Mouse (Mus musculus) embryonic facial prominence, embryonic 15.5 days (tissue): ENCODE results near the gene Galnt18. TPM values are rescaled to one million over a fixed set of nuclear protein-coding genes. Genes with fewer than 3 reads are reported as not detected.

Source experiments
- ATAC-seq: fragments of 200-750 bp; cut with Nextera tagmentation; 2 replicates; pipeline ENCODE4 v1.8.0; 2017; ENCODE audit warnings: low read depth, moderate TSS enrichment; ENCODE audit not compliant: insufficient number of reproducible peaks, low FRiP score, low TSS enrichment
- H3K27ac ChIP-seq: fragments of 300-500 bp; sonication (generic); replicated peaks from 2 replicates; pipeline ENCODE4 v1.5.1; 2015; ENCODE audit warnings: mild to moderate bottlenecking, inconsistent platforms
- H3K27me3 ChIP-seq: fragments of 300-500 bp; sonication (generic); 2 replicates; pipeline ENCODE4 v1.6.1; 2015; ENCODE audit warnings: inconsistent platforms
- H3K36me3 ChIP-seq: fragments of 300-500 bp; sonication (generic); 2 replicates; pipeline ENCODE4 v1.6.1; 2015; ENCODE audit warnings: mild to moderate bottlenecking, inconsistent platforms
- H3K4me1 ChIP-seq: fragments of 300-500 bp; sonication (generic); 2 replicates; pipeline ENCODE4 v1.6.1; 2015; ENCODE audit warnings: inconsistent platforms
- H3K4me2 ChIP-seq: fragments of 300-500 bp; sonication (generic); replicated peaks from 2 replicates; pipeline ENCODE4 v1.6.1; 2015; ENCODE audit warnings: mild to moderate bottlenecking, inconsistent platforms
- H3K4me3 ChIP-seq: fragments of 300-500 bp; sonication (generic); replicated peaks from 2 replicates; pipeline ENCODE4 v1.5.1; 2015; ENCODE audit warnings: mild to moderate bottlenecking, inconsistent platforms
- H3K9ac ChIP-seq: fragments of 300-500 bp; sonication (generic); 2 replicates; pipeline ENCODE4 v1.6.1; 2015; ENCODE audit warnings: inconsistent platforms
- H3K9me3 ChIP-seq: fragments of 300-500 bp; sonication (generic); replicated peaks from 2 replicates; pipeline ENCODE4 v1.6.1; 2016; ENCODE audit warnings: inconsistent platforms
- WGBS: fragments of 180-500 bp; shearing (Covaris S2); methylation state at CpG from one replicate; pipeline ENCODE4 v1.1.7; 2015; 5-methylcytosine and 5-hydroxymethylcytosine counted together
- polyA plus RNA-seq: library from polyadenylated mRNA; unstranded; fragments of >200 nt; fragmentation: Nextera tagmentation; extraction: Ambion mirVana; gene quantifications from 2 replicates; pipeline ENCODE4 v1.2.1, GENCODE M21; 2015

Gene Galnt18
- polyA plus RNA-seq, 1 experiment from 2014 or later: 30.0 TPM

DNA sequence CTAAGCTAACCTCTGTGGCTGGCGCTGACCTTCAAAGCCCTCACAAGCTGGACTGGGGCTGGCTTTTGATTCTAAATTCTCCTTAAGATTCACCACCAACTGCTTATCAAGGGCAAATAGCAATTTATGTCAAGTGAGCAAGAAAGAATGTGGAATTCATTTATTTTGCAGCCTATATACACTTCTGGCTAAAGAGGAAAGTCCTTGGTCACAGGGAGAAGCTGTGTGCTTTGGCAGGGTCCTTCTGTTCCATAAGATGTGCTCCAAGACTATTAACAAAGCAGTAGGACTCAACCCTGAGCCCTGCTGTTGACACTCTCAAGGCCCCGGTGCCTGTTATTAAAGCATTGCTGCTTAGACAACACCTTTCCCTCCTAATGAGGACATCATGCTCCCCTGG, 7.4 kb downstream of the Galnt18 start:
- Histone ChIP-seq H3K4me3 (no peak overlapping the region), H3K27me3 (no peaks in the 10 kb centered on the region), H3K9ac (no peak overlapping the region), H3K4me1 (peaks cover 7% of the 10 kb centered on the region; the same call in 1 of the 2 replicates), H3K27ac (no peak overlapping the region), H3K9me3 (no peaks in the 10 kb centered on the region), H3K36me3 (no peaks in the 10 kb centered on the region), H3K4me2 (no peak overlapping the region)
- ATAC-seq: no peak
- 92% methylated on average over 2 of the region's 2 CpGs for WGBS

DNA sequence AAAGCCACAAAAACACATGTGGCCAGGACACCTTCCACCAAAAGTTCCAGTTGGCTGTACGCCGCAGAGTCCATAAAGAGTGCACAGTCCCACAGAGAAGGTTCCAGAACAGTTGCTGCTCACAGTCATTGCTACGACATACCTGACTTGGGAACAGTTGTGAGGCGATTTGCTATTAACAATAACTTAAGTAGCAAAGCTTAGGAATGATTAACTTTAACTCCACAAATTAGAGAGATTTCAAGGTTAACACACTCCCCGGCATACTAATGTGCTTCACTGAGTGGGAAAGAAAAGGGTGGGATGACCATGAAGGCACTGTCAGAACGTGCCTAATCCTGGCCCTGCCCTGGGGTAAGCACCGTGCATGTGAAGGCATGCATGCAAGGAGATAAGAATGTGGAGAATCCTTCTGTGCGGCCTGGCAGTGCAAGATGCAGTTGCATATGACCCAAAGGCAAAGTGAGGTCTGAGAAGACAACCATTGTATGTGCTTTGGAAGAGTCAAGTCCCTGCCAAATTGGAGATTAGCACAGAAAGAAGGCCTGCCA, 8.5 kb downstream of the Galnt18 start:
- Histone ChIP-seq H3K4me2 (no peak overlapping the region), H3K9me3 (no peaks in the 10 kb centered on the region), H3K4me3 (no peak overlapping the region), H3K27me3 (no peaks in the 10 kb centered on the region), H3K36me3 (no peaks in the 10 kb centered on the region), H3K9ac (no peak overlapping the region), H3K4me1 (peaks cover 2% of the 10 kb centered on the region), H3K27ac (no peak overlapping the region; the same call in 1 of the 2 replicates)
- 0 out of 2 replicates have a peak, but pooled peaks have one; percentile 51 for ATAC-seq
- 62% methylated on average over 8 of the region's 8 CpGs for WGBS

DNA sequence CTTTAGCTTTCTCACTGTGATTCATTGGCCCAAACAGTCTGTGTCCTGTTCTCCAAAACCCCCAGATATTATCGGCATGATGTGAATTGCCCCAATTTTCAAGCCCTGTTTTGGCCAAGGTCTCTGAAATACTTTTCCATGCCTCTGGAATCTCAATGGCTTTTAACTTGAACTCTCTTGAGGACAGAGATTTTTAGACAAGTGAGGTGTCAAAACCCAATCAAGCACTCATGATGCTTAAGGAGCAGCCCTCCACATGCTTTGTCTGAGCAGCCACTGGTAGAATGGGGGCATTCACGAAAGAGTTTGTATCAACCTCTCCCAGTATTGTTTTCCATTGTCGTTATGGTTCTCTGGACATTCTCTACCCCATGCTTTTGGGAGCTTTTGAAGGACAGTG, 9.2 kb downstream of the Galnt18 start:
- Histone ChIP-seq H3K9me3 (no peaks in the 10 kb centered on the region), H3K27me3 (no peaks in the 10 kb centered on the region), H3K27ac (no peak overlapping the region; the same call in 1 of the 2 replicates), H3K4me3 (no peak overlapping the region), H3K36me3 (no peaks in the 10 kb centered on the region), H3K4me2 (no peak overlapping the region), H3K9ac (no peak overlapping the region), H3K4me1 (peaks cover 6% of the 10 kb centered on the region)
- whole genome bisulfite sequencing: 86% methylated on average over 3 of the region's 3 CpGs
- ATAC-seq: no peak

DNA sequence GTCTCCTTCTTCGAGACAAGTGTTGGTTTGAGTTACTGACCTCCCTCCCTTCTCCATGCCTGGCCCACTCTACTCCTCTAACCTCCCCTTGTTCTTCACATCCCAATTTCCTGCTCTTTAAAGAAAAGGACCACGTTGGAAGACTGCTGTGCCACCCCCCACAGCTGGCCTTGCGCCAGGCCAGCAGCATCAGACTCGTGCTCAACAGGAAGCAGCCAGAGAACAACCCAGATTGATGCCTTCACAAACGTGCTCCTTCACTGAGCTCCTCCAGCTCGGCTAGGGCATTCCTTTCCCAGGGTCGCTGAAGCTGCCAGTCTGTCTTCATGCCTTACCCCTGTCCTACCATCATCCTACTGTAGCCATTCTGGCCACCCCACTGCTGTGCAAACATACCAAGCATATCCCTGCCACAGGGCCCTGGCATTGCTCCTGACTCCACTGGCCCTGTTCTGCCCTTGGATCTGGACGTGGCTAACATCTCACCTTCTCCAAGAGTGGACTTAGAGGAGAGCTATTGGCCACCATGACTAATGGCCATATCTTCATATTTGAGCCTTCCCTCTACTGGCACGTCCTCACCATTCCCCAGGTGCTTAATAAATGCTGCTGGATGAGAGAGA, 13.5 kb downstream of the Galnt18 start:
- Histone ChIP-seq H3K9ac (no peak overlapping the region), H3K4me1 (peaks cover 6% of the 10 kb centered on the region), H3K27me3 (no peaks in the 10 kb centered on the region), H3K9me3 (no peaks in the 10 kb centered on the region), H3K4me3 (no peak overlapping the region), H3K36me3 (no peaks in the 10 kb centered on the region), H3K27ac (no peak overlapping the region), H3K4me2 (no peak overlapping the region)
- 52% methylated on average over 9 of the region's 9 CpGs for WGBS
- no peak for ATAC-seq

DNA sequence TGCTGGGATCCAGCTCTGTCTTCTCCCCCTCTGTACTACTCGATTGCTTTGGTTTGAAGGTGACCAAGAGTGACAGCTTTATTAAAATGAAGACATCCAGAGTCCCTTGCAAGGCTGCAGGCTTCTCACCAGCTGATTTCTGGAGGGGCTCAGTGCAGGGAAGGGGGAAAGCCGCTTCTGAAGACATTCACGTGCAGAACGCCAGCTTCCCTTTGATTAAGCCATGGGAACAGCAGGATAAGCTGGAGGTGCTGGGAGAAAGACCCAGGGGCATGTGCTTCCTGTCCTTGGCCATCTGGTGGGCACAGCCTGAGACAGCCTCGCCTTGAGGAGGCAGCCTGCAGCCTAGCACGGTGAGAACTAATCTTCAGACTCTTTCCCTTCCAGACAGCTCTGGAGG, 17.0 kb downstream of the Galnt18 start:
- Histone ChIP-seq H3K4me1 (peaks cover 14% of the 10 kb centered on the region), H3K36me3 (no peaks in the 10 kb centered on the region), H3K4me2 (no peak overlapping the region), H3K27me3 (no peaks in the 10 kb centered on the region), H3K4me3 (no peak overlapping the region), H3K9me3 (no peaks in the 10 kb centered on the region), H3K27ac (no peak overlapping the region), H3K9ac (no peak overlapping the region)
- no peak for ATAC-seq
- WGBS: 33% methylated on average over 6 of the region's 6 CpGs

DNA sequence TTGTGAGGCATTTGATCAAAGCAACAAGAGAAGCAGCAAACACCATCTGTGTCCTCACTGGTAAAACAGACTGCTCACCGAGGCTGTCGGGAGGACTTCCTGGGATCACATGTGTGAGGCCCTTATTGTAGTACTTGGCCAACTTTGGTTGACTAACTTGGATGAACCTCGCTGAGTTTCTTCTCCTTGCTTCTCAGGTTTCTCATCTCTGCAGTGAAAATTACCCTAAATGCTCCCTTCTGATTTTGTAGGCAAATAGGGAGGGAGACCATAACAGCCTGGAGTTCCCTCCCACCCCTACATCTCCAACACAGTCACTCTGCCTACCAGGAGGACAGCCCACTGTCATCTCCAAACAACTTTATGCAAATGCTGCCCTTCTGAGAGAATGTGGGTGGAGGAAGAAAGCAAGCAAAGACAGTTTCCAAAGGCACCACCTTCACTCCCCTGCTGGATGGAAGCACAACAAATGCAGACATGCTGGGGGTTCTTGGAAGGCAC, 31.2 kb downstream of the Galnt18 start:
- no peak overlapping the region for H3K27ac ChIP-seq
- no peaks in the 10 kb centered on the region for H3K9me3 ChIP-seq
- 51% methylated on average over 3 of the region's 3 CpGs for WGBS
- ATAC-seq: no peak
- H3K36me3 ChIP-seq: no peaks in the 10 kb centered on the region
- no peak overlapping the region for H3K4me3 ChIP-seq
- no peaks in the 10 kb centered on the region for H3K27me3 ChIP-seq
- no peak overlapping the region for H3K9ac ChIP-seq
- H3K4me2 ChIP-seq: no peak overlapping the region
- peaks cover 20% of the 10 kb centered on the region for H3K4me1 ChIP-seq

DNA sequence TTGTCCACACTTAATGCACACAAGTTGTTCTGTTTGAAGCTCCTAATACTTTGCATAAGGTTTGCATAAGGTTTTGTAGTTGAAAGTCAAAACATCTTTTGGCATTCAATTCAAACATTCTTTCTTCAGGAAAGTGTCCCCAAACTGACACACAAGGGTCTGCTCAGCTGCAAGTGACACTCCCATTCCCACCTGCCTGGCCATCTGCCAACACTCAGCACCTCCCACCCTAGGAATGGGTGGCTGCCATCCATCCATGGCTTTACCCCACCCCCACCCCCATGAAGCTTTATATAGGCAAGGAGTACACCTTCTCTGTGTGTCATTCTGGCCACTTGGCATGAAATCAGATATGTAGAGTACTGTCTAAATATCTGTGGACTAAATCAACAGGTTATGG, 35.0 kb downstream of the Galnt18 start:
- H3K36me3 ChIP-seq: no peaks in the 10 kb centered on the region
- H3K4me2 ChIP-seq: no peak overlapping the region
- peaks cover 28% of the 10 kb centered on the region for H3K4me1 ChIP-seq
- no peaks in the 10 kb centered on the region for H3K27me3 ChIP-seq
- no peak overlapping the region for H3K27ac ChIP-seq
- no peaks in the 10 kb centered on the region for H3K9me3 ChIP-seq
- H3K4me3 ChIP-seq: no peak overlapping the region
- no peak overlapping the region for H3K9ac ChIP-seq
- no peak for ATAC-seq

DNA sequence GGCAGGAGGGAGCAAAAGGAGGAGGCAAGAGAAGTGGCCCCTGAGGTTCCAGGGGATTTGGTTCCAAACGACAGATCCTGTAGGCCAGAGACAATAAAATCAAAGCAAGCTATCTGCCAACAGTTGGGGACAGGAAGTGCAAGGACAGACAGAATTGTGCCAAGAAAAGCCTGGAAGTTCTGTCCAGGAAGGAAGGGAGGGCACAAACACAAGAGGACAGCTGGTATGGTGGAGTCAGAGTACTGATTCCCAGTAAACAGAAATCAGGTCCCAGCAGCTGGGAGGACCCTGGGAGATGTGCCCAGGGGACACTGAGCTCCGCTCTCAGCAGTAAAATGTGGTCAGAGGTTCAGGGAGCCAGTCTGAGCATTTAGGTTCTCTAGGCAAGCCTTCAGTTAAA, 38.2 kb downstream of the Galnt18 start:
- no peaks in the 10 kb centered on the region for H3K9me3 ChIP-seq
- H3K36me3 ChIP-seq: no peaks in the 10 kb centered on the region
- ATAC-seq: no peak
- no peak overlapping the region for H3K4me2 ChIP-seq
- WGBS: 43% methylated on average over 2 of the region's 2 CpGs
- peaks cover 48% of the 10 kb centered on the region for H3K4me1 ChIP-seq
- H3K27me3 ChIP-seq: no peaks in the 10 kb centered on the region
- H3K27ac ChIP-seq: 0 out of 2 replicates have a peak overlapping the region, but pooled peaks have one; percentile 34
- H3K9ac ChIP-seq: no peak overlapping the region
- no peak overlapping the region for H3K4me3 ChIP-seq

DNA sequence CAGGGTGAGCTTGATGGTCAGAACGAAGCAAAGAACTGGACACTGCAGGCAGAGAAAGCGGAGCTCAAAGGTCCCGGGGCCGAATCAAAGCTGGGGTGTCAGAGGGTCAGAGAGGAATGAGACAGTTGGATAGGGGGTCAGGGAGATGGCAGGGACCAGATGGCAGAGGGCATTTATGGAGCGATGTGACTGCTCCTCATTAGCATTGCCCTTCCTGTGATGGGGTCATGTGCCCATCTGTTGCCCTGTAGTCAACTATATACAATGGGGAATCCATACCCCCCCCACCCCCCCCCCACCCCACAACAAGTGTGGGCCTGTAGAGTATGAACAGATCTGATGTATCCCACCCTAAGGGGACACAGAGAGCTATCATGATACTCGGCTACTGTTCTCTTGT, 39.7 kb downstream of the Galnt18 start:
- WGBS: 50% methylated on average over 6 of the region's 6 CpGs
- no peak overlapping the region for H3K9ac ChIP-seq
- no peak overlapping the region for H3K4me3 ChIP-seq
- H3K27ac ChIP-seq: no peak overlapping the region
- H3K27me3 ChIP-seq: no peaks in the 10 kb centered on the region
- H3K4me2 ChIP-seq: no peak overlapping the region
- ATAC-seq: no peak
- H3K4me1 ChIP-seq: peaks cover 41% of the 10 kb centered on the region
- no peaks in the 10 kb centered on the region for H3K36me3 ChIP-seq
- no peaks in the 10 kb centered on the region for H3K9me3 ChIP-seq

DNA sequence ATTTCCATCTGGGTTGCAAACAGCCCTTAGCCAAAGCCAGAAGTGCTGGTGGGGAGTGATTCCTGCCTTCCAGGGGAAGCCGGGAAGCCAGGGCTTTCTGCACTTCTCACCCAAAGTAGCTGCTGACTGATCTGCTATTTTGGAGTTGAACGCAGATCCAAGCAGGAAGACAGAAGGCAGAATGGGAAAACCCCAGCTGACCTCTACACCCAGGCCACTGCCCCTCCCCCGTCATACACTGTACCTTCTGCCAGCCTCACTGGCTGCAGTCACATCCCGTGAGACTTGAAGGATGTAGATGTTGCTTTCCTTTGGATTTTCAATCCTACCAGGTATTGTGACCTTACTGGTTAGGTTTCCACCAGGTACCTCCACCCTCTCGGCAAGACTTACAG, 40.4 kb downstream of the Galnt18 start:
- H3K9ac ChIP-seq: no peak overlapping the region
- ATAC-seq: no peak
- no peaks in the 10 kb centered on the region for H3K36me3 ChIP-seq
- no peak overlapping the region for H3K4me2 ChIP-seq
- H3K4me3 ChIP-seq: no peak overlapping the region
- WGBS: 55% methylated on average over 5 of the region's 5 CpGs
- no peaks in the 10 kb centered on the region for H3K27me3 ChIP-seq
- no peaks in the 10 kb centered on the region for H3K9me3 ChIP-seq
- peaks cover 33% of the 10 kb centered on the region for H3K4me1 ChIP-seq
- no peak overlapping the region for H3K27ac ChIP-seq

DNA sequence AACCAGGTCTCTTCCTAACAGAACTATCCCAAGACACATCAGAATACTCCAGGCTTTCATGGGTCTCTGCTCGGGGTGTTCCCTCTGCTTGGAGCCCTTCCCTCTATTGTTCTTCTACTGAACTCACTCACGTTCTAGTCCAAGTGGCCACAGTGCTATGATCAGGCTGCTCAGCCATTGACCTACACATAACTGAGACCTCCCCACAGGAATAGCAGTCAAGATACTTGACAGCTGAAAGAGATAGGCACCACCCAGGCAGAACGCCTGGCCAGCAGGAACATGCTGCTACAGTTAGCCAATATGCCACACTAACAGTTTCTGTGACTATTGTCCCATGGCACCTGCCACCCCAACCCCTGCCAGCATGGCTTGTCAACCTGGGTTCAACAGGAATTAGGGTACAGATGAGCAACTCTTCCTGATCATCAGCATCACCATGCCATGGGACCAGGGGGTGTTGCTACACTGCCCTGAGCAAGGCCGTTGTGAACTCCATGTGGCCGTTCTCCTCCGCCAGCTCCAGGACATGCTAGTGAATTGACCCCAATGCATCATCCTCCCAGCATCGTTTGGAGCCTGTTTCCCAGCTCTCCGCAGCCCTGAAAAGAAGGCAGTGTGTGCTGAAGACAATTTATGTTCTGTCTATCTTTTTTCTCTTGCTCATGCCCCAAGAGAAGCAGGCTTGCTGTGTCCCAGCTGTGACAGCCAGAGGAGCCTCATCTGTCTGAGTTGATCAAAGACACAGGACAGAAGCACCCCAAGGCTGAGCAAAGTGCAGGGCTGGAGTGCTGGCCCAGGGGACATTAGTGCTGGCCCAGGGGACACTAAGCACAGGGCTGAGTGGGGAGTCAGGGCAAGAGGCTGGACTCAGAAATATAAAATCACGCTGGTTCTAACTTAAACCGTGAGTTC, 41.1 kb downstream of the Galnt18 start:
- Histone ChIP-seq H3K9me3 (no peaks in the 10 kb centered on the region), H3K36me3 (no peaks in the 10 kb centered on the region), H3K27me3 (no peaks in the 10 kb centered on the region), H3K9ac (no peak overlapping the region), H3K4me1 (peaks cover 28% of the 10 kb centered on the region), H3K4me2 (no peak overlapping the region), H3K4me3 (no peak overlapping the region), H3K27ac (no peak overlapping the region)
- ATAC-seq: no peak
- 63% methylated on average over 10 of the region's 10 CpGs for WGBS
